Mouse (Mus musculus) liver, embryonic 14.5 days (tissue): ENCODE measurements around the gene Nop2. TPM values are rescaled to one million over a fixed set of nuclear protein-coding genes. Genes with fewer than 3 reads are reported as not detected.

Source experiments
- ATAC-seq: fragments of 200-750 bp; cut with Nextera tagmentation; 2 replicates; pipeline ENCODE4 v1.8.0; 2017; ENCODE audit warnings: moderate number of reproducible peaks, mild to moderate bottlenecking, moderate library complexity; ENCODE audit not compliant: insufficient read depth
- DNase-seq, 3 experiments: peaks; one replicate each; pipeline ENCODE4 v3.0.0-alpha.2; 2012 to 2013; ENCODE audit warnings: low read depth in 3 of 3, low spot score in 3 of 3
- H3K27ac ChIP-seq: fragments of 300-500 bp; sonication (generic); 2 replicates; pipeline ENCODE4 v1.5.1; 2014; ENCODE audit warnings: moderate library complexity, mild to moderate bottlenecking, control low read depth, inconsistent platforms
- H3K27me3 ChIP-seq: fragments of 300-500 bp; sonication (generic); 2 replicates; pipeline ENCODE4 v1.6.1; 2014; ENCODE audit warnings: mild to moderate bottlenecking, low read length, moderate library complexity; ENCODE audit not compliant: control insufficient read depth, insufficient read depth
- H3K36me3 ChIP-seq: fragments of 300-500 bp; sonication (generic); replicated peaks from 2 replicates; pipeline ENCODE4 v1.6.1; 2014; ENCODE audit warnings: low read depth; ENCODE audit not compliant: control insufficient read depth, insufficient read depth
- H3K4me1 ChIP-seq, 2 experiments: fragments of 200-500 bp in 1 of 2; fragments of 300-500 bp in 1 of 2; sonication (generic) in 1 of 2; replicated peaks; 2 replicates each; pipeline ENCODE4 v1.6.1; 2012 to 2014; ENCODE audit warnings: antibody characterized with exemption in 1 of 2, inconsistent platforms in 1 of 2, low read length in 1 of 2; ENCODE audit not compliant: control insufficient read depth in 2 of 2, insufficient read depth in 2 of 2
- H3K4me2 ChIP-seq: fragments of 300-500 bp; sonication (generic); 2 replicates; pipeline ENCODE4 v1.6.1; 2014; ENCODE audit warnings: low read depth, mild to moderate bottlenecking, control low read depth, moderate library complexity
- H3K4me3 ChIP-seq, 2 experiments: fragments of 200-500 bp in 1 of 2; fragments of 300-500 bp in 1 of 2; sonication (generic) in 1 of 2; 2 replicates each; pipeline ENCODE4 v1.5.1; 2012 to 2014; ENCODE audit warnings: low read depth in 2 of 2, low read length in 2 of 2, mild to moderate bottlenecking in 2 of 2, control low read depth in 1 of 2, inconsistent platforms in 1 of 2, moderate library complexity in 1 of 2; ENCODE audit not compliant: insufficient read depth in 1 of 2
- H3K9ac ChIP-seq: fragments of 300-500 bp; sonication (generic); replicated peaks from 2 replicates; pipeline ENCODE4 v1.6.1; 2014; ENCODE audit warnings: mild to moderate bottlenecking, control low read depth, moderate library complexity
- H3K9me3 ChIP-seq: fragments of 300-500 bp; sonication (generic); 2 replicates; pipeline ENCODE4 v1.6.1; 2016; ENCODE audit warnings: low read length, mixed read lengths; ENCODE audit not compliant: control insufficient read depth
- CTCF ChIP-seq: IDR thresholded peaks from 2 replicates; pipeline ENCODE4 v1.5.1; 2016; ENCODE audit warnings: antibody characterized with exemption, low read depth, control low read depth
- EP300 ChIP-seq: IDR thresholded peaks from 2 replicates; pipeline ENCODE4 v1.6.1; 2016; ENCODE audit warnings: antibody characterized with exemption, low read depth
- WGBS: fragments of 180-500 bp; shearing (Covaris S2); extraction: QIAGEN DNeasy Blood & Tissue Kit; methylation state at CpG from one replicate; pipeline ENCODE4 v1.1.7; 2014; ENCODE audit not compliant: insufficient replicate concordance; 5-methylcytosine and 5-hydroxymethylcytosine counted together
- polyA plus RNA-seq, 2 experiments: library from polyadenylated mRNA; depleted of rRNA in 1 of 2; stranded (reverse) in 1 of 2; unstranded in 1 of 2; fragments of >200 nt; fragmentation: Nextera tagmentation in 1 of 2; extraction: Ambion mirVana in 1 of 2; gene quantifications; 2 replicates each; pipeline versions ENCODE4 v1.2.1 to v1.2.3; 2012 to 2014

Nop2 gene
- polyA plus RNA-seq, 2 experiments, result 24.5 to 33.1 TPM

- WGBS, result 14% methylated on average over 10 of the region's 10 CpGs
- TF ChIP-seq CTCF (no peak), EP300 (no peak)
- no peaks in the 10 kb centered on the region for H3K27me3 ChIP-seq
- peak overlapping the region; percentile 93 for H3K4me2 ChIP-seq
- peak overlapping the region; percentile 57 for H3K9ac ChIP-seq
- DNase-seq (no peak), ATAC-seq (peak; percentile 9; the same call in 1 of the 2 replicates)
- peaks cover 16 to 27% of the 10 kb centered on the region in 2 experiments for H3K4me1 ChIP-seq
- peaks cover 59% of the 10 kb centered on the region for H3K36me3 ChIP-seq
- no peaks in the 10 kb centered on the region for H3K9me3 ChIP-seq
- peak overlapping the region; percentile 74 for H3K27ac ChIP-seq
- peak overlapping the region; percentile 55 to 93; a peak in 3 of 4 replicates for H3K4me3 ChIP-seq
Observed at GRCm38 (mm10) chr6:125166861-125167650, 35.3 kb downstream of the Nop2 start.

- H3K4me2 ChIP-seq, result no peak overlapping the region
- no peak overlapping the region for H3K27ac ChIP-seq
- TF ChIP-seq EP300 (no peak), CTCF (no peak)
- H3K36me3 ChIP-seq, result peaks cover 64% of the 10 kb centered on the region
- 90% methylated on average over 14 of the region's 14 CpGs for WGBS
- H3K27me3 ChIP-seq, result no peaks in the 10 kb centered on the region
- peaks cover 16 to 27% of the 10 kb centered on the region in 2 experiments for H3K4me1 ChIP-seq
- ATAC-seq, result no peak
- DNase-seq, result no peak
- H3K9ac ChIP-seq, result no peak overlapping the region
- no peaks in the 10 kb centered on the region for H3K9me3 ChIP-seq
- no peak overlapping the region for H3K4me3 ChIP-seq
Observed at GRCm38 (mm10) chr6:125168086-125168485, 36.4 kb downstream of the Nop2 start.

GRCm38 (mm10) chr6:125170194-125170593 lies 38.5 kb downstream of the Nop2 start:
- no peak overlapping the region for H3K27ac ChIP-seq
- peaks cover 16 to 18% of the 10 kb centered on the region in 2 experiments for H3K4me1 ChIP-seq
- H3K9ac ChIP-seq, result no peak overlapping the region
- peaks cover 81% of the 10 kb centered on the region for H3K36me3 ChIP-seq
- WGBS, result 80% methylated on average over 6 of the region's 6 CpGs
- no peak overlapping the region for H3K4me3 ChIP-seq
- H3K27me3 ChIP-seq, result no peaks in the 10 kb centered on the region
- H3K4me2 ChIP-seq, result no peak overlapping the region
- DNase-seq (no peak), ATAC-seq (no peak)
- TF ChIP-seq CTCF, result peak; percentile 18; the same call in 1 of the 2 replicates
- TF ChIP-seq EP300, result no peak
- no peaks in the 10 kb centered on the region for H3K9me3 ChIP-seq

- DNase-seq (no peak), ATAC-seq (0 out of 2 replicates have a peak, but pooled peaks have one; percentile 4)
- Histone ChIP-seq H3K4me1 (peaks cover 3 to 4% of the 10 kb centered on the region in 2 experiments; a peak in 3 of 4 replicates), H3K4me2 (no peak overlapping the region), H3K9me3 (no peaks in the 10 kb centered on the region), H3K36me3 (peaks cover 99% of the 10 kb centered on the region), H3K9ac (no peak overlapping the region), H3K4me3 (no peak overlapping the region), H3K27ac (no peak overlapping the region), H3K27me3 (no peaks in the 10 kb centered on the region)
- 55% methylated on average over 2 of the region's 2 CpGs for WGBS
- TF ChIP-seq CTCF (no peak), EP300 (no peak)
Observed at GRCm38 (mm10) chr6:125172474-125172873, 40.8 kb downstream of the Nop2 start.

- H3K27ac ChIP-seq, result no peak overlapping the region
- H3K4me3 ChIP-seq, result no peak overlapping the region
- ATAC-seq (no peak), DNase-seq (no peak)
- H3K9ac ChIP-seq, result no peak overlapping the region
- H3K36me3 ChIP-seq, result peaks cover 100% of the 10 kb centered on the region
- H3K27me3 ChIP-seq, result no peaks in the 10 kb centered on the region
- 93% methylated on average over 7 of the region's 7 CpGs for WGBS
- no peak overlapping the region for H3K4me2 ChIP-seq
- no peak for TF ChIP-seq EP300
- no peak for TF ChIP-seq CTCF
- no peaks in the 10 kb centered on the region for H3K4me1 ChIP-seq
- H3K9me3 ChIP-seq, result no peaks in the 10 kb centered on the region
Observed at GRCm38 (mm10) chr6:125173256-125173655, 41.5 kb downstream of the Nop2 start.
